Comparison of ENCODE assay signal across 12 mouse cellular contexts in genomic region chr16:33764501-33765193, GRCm38 (mm10). TPM values are rescaled to one million over a fixed set of nuclear protein-coding genes. Genes with fewer than 3 reads are reported as not detected.
DNase-seq lines count a peak whose midpoint lies in the region; ATAC-seq and TF ChIP-seq lines count a peak whose summit lies in the region.
"Had no signal": no experiment of that assay in that cellular context is flagged by ENCODE, and none has a peak within 500 bp of the region (broad histone marks: within the 10 kb centered on the region; RNA-seq: fewer than 3 reads in every experiment).

No protein-coding gene starts in this region.

- no peaks in the 10 kb centered on the region for H3K9me3 ChIP-seq in kidney, postnatal 0 days (replicated peaks; ENCODE audit: low read length)
- H3K9me3 ChIP-seq in forebrain, embryonic 16.5 days (ENCODE audit: control insufficient read depth, low read length): no peaks in the 10 kb centered on the region
- no peaks in the 10 kb centered on the region for H3K9me3 ChIP-seq in liver, postnatal 0 days (ENCODE audit: low read length)
- H3K9me3 ChIP-seq: megakaryocyte, embryonic 14.5 days had no signal

- TF ChIP-seq EP300 in liver, postnatal 0 days (IDR thresholded peaks at IDR 0.05; ENCODE audit: low read depth): peak; percentile 55; the same call in 1 of the 2 replicates

- WGBS in kidney, postnatal 0 days: 48% methylated on average over 12 of the region's 12 CpGs
- WGBS in forebrain, embryonic 16.5 days: 11% methylated on average over 12 of the region's 12 CpGs
- WGBS in liver, postnatal 0 days (ENCODE audit: insufficient replicate concordance): 64% methylated on average over 12 of the region's 12 CpGs
- 31% methylated on average over 12 of the region's 12 CpGs for WGBS in small intestine, adult 2 months

- no peak overlapping the region for H3K4me3 ChIP-seq in kidney, postnatal 0 days (replicated peaks; ENCODE audit: low read depth, low read length)
- no peak overlapping the region for H3K4me3 ChIP-seq in forebrain, embryonic 16.5 days (replicated peaks; ENCODE audit: low read length)
- no peak overlapping the region for H3K4me3 ChIP-seq in liver, postnatal 0 days (ENCODE audit: low read depth, low read length)
- H3K4me3 ChIP-seq in small intestine, adult 2 months (ENCODE audit: low read depth, low read length): no peak overlapping the region
- H3K4me3 ChIP-seq: megakaryocyte, embryonic 14.5 days had no signal

- no peak for TF ChIP-seq CTCF in kidney, postnatal 0 days (IDR thresholded peaks at IDR 0.05; ENCODE audit: low read depth)
- no peak for TF ChIP-seq CTCF in liver, postnatal 0 days (IDR thresholded peaks at IDR 0.05; ENCODE audit: low read depth)
- no peak for TF ChIP-seq CTCF in small intestine, adult 2 months (IDR thresholded peaks at IDR 0.05; ENCODE audit: extremely low read depth, insufficient read length, insufficient replicate concordance, low read depth, low read length)

- no peak overlapping the region for H3K9ac ChIP-seq in kidney, postnatal 0 days (ENCODE audit: low read depth, low read length)
- H3K9ac ChIP-seq in forebrain, embryonic 16.5 days (replicated peaks; ENCODE audit: low read depth, low read length): no peak overlapping the region
- no peak overlapping the region for H3K9ac ChIP-seq in liver, postnatal 0 days (replicated peaks)

- ATAC-seq in kidney, postnatal 0 days (replicated peaks; ENCODE audit: low FRiP score, low read depth): no peak
- peak; percentile 66 for ATAC-seq in forebrain, embryonic 16.5 days
- peak; percentile 62 for ATAC-seq in liver, postnatal 0 days

- H3K27ac ChIP-seq in kidney, postnatal 0 days: no peak overlapping the region
- peak overlapping the region; percentile 44 for H3K27ac ChIP-seq in forebrain, embryonic 16.5 days (ENCODE audit: low read length)
- no peak overlapping the region for H3K27ac ChIP-seq in liver, postnatal 0 days (ENCODE audit: low read depth)
- peak overlapping the region; percentile 100 for H3K27ac ChIP-seq in small intestine, adult 2 months (ENCODE audit: insufficient read depth, low read depth, low read length)

- H3K4me1 ChIP-seq in kidney, postnatal 0 days (replicated peaks; ENCODE audit: insufficient read depth, low read length): no peaks in the 10 kb centered on the region
- peaks cover 18% of the 10 kb centered on the region for H3K4me1 ChIP-seq in forebrain, embryonic 16.5 days (replicated peaks; ENCODE audit: control insufficient read depth, insufficient read depth, low read length)
- peaks cover 11% of the 10 kb centered on the region; the same call in 1 of the 2 replicates for H3K4me1 ChIP-seq in liver, postnatal 0 days (ENCODE audit: insufficient read depth)
- peaks cover 44% of the 10 kb centered on the region for H3K4me1 ChIP-seq in small intestine, adult 2 months (ENCODE audit: control insufficient read depth, insufficient read depth, insufficient read length, low read length)

- H3K4me2 ChIP-seq in kidney, postnatal 0 days (ENCODE audit: low read length): no peak overlapping the region
- H3K4me2 ChIP-seq in forebrain, embryonic 16.5 days (ENCODE audit: low read length): peak overlapping the region; percentile 37
- no peak overlapping the region for H3K4me2 ChIP-seq in liver, postnatal 0 days (ENCODE audit: low read depth, low read length)

- 0 out of 2 replicates have a peak, but pooled peaks cover 6% of the 10 kb centered on the region for H3K36me3 ChIP-seq in kidney, postnatal 0 days (ENCODE audit: insufficient read depth, low read length)
- no peaks in the 10 kb centered on the region for H3K36me3 ChIP-seq in forebrain, embryonic 16.5 days (ENCODE audit: control insufficient read depth, insufficient read depth)
- peaks cover 16% of the 10 kb centered on the region for H3K36me3 ChIP-seq in liver, postnatal 0 days (replicated peaks; ENCODE audit: insufficient read depth, low read length)
- no peaks in the 10 kb centered on the region for H3K36me3 ChIP-seq in small intestine, adult 2 months (ENCODE audit: control insufficient read depth, insufficient read depth, low read length)

- H3K27me3 ChIP-seq in kidney, postnatal 0 days (ENCODE audit: insufficient read depth, low read length): no peaks in the 10 kb centered on the region
- no peaks in the 10 kb centered on the region for H3K27me3 ChIP-seq in forebrain, embryonic 16.5 days (replicated peaks; ENCODE audit: control insufficient read depth, insufficient read depth, low read length)
- H3K27me3 ChIP-seq in liver, postnatal 0 days (ENCODE audit: insufficient read depth, low read length): no peaks in the 10 kb centered on the region
- no peaks in the 10 kb centered on the region for H3K27me3 ChIP-seq in small intestine, adult 2 months (ENCODE audit: control insufficient read depth, insufficient read depth, low read length)
- H3K27me3 ChIP-seq: megakaryocyte, embryonic 14.5 days had no signal

- DNase-seq in kidney, postnatal 0 days (ENCODE audit: low spot score): peak; percentile 38
- no peak for DNase-seq in kidney, postnatal 14 days
- DNase-seq in liver, postnatal 0 days: no peak
- no peak for DNase-seq in cerebellum, adult 9-11 months
- no peak for DNase-seq in cerebellum, adult 9-10 months
- no peak for DNase-seq in thymus, postnatal 10 days (ENCODE audit: low spot score in 2 of 2)
- DNase-seq: cerebellum, postnatal 10 days; gastrocnemius, postnatal 10 days; left cerebral cortex, postnatal 4 days had no signal

- no peak for TF ChIP-seq POLR2A in small intestine, adult 2 months (IDR thresholded peaks at IDR 0.05; ENCODE audit: low read depth, low read length)

RNA-seq across cellular contexts. Expression of gene Muc13, which starts 29.2 kb away (rescaled TPM):
- polyA plus RNA-seq in kidney, postnatal 0 days (2015; fragmentation: Nextera tagmentation; extraction: Ambion mirVana): not detected in 2 replicates
- 0.11 TPM in 1 of 2 replicates, not detected in the other for polyA plus RNA-seq in forebrain, embryonic 16.5 days (2015; fragmentation: Nextera tagmentation; extraction: Ambion mirVana)
- polyA plus RNA-seq in liver, postnatal 0 days (2015; fragmentation: Nextera tagmentation; extraction: Ambion mirVana): 1.2 TPM in 2 replicates
- 2,067 and 2,412 TPM in 2 replicates for polyA plus RNA-seq in small intestine, adult 2 months (2012; rRNA removed)

Comparison
In these comparisons a context has a peak if more than half of its experiments do, and no peak if none do; other contexts are left out.
1. H3K27ac ChIP-seq: peak in forebrain, embryonic 16.5 days (single experiment) and small intestine, adult 2 months (single experiment); none in kidney, postnatal 0 days (single experiment) and liver, postnatal 0 days (single experiment).
2. RNA of gene Muc13, which starts 29.2 kb away (polyA plus RNA-seq): 2,067 to 2,412 TPM in small intestine, adult 2 months; 1.2 TPM in liver, postnatal 0 days, 0.11 TPM in forebrain, embryonic 16.5 days and not detected in kidney, postnatal 0 days; every median in the first group is over 100 times any median in the second.